Mouse (Mus musculus) forebrain, embryonic 14.5 days (tissue): ENCODE measurements at regions not wholly inside any gene's neighbourhood (a gene's known extent, or its start where the extent isn't known, plus 50 kb on each side); places are given as distances from the start of the nearest gene placed in this dataset.

Source experiments
- ATAC-seq: fragments of 200-750 bp; cut with Nextera tagmentation; 2 replicates; pipeline ENCODE4 v1.8.0; 2017; ENCODE audit warnings: mild to moderate bottlenecking, moderate library complexity
- DNase-seq: peaks from one replicate; pipeline ENCODE4 v3.0.0-alpha.2; 2015; ENCODE audit warnings: low spot score
- H3K27ac ChIP-seq: fragments of 300-500 bp; sonication (generic); 2 replicates; pipeline ENCODE4 v1.5.1; 2014; ENCODE audit warnings: low read depth, mild to moderate bottlenecking, control low read depth, low read length, moderate library complexity
- H3K27me3 ChIP-seq: fragments of 300-500 bp; sonication (generic); replicated peaks from 2 replicates; pipeline ENCODE4 v1.6.1; 2014; ENCODE audit warnings: low read length, control low read depth, mixed read lengths; ENCODE audit not compliant: control insufficient read depth, insufficient read depth
- H3K36me3 ChIP-seq: fragments of 300-500 bp; sonication (generic); 2 replicates; pipeline ENCODE4 v1.6.1; 2014; ENCODE audit warnings: low read length, control low read depth; ENCODE audit not compliant: control insufficient read depth, insufficient read depth
- H3K4me1 ChIP-seq: fragments of 300-500 bp; sonication (generic); 2 replicates; pipeline ENCODE4 v1.6.1; 2014; ENCODE audit warnings: antibody characterized with exemption, low read length, control low read depth; ENCODE audit not compliant: control insufficient read depth, insufficient read depth
- H3K4me2 ChIP-seq: fragments of 300-500 bp; sonication (generic); 2 replicates; pipeline ENCODE4 v1.6.1; 2014; ENCODE audit warnings: mild to moderate bottlenecking, control low read depth, low read length
- H3K4me3 ChIP-seq: fragments of 300-500 bp; sonication (generic); 2 replicates; pipeline ENCODE4 v1.5.1; 2014; ENCODE audit warnings: low read depth, low read length, control low read depth
- H3K9ac ChIP-seq: fragments of 300-500 bp; sonication (generic); 2 replicates; pipeline ENCODE4 v1.6.1; 2014; ENCODE audit warnings: mild to moderate bottlenecking, low read length, control low read depth, moderate library complexity
- H3K9me3 ChIP-seq: fragments of 300-500 bp; sonication (generic); replicated peaks from 2 replicates; pipeline ENCODE4 v1.6.1; 2016; ENCODE audit warnings: low read length, control low read depth, mixed read lengths; ENCODE audit not compliant: control insufficient read depth
- WGBS: fragments of 180-500 bp; shearing (Covaris S2); extraction: QIAGEN DNeasy Blood & Tissue Kit; methylation state at CpG from one replicate; pipeline ENCODE4 v1.1.7; 2014; 5-methylcytosine and 5-hydroxymethylcytosine counted together

DNA sequence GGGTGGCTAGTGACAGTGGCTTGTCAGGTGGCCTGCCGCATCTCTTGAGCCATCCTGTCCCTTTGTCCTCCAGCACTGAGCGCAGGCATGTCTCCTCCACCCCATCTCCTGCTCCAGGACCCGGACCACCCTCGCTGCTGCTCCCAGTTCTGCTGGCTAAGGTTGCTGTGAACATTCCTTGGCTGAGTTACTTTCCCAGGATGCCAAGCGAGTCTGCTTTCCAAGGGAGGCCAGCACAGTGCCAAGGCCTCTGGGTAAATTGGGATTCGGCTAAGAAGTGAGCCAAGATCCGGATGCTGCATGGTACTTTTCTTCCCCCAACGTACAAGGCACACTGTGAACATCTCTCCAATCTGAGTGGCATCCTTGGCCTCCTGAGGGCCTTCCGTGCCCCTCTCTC lies 144.3 kb downstream of the Kif26a start:
- H3K4me3 ChIP-seq = no peak overlapping the region
- no peak overlapping the region for H3K4me2 ChIP-seq
- DNase-seq (peak; percentile 79), ATAC-seq (peak; percentile 24; the same call in 1 of the 2 replicates)
- H3K9me3 ChIP-seq = no peaks in the 10 kb centered on the region
- H3K27ac ChIP-seq = peak overlapping the region; percentile 55; the same call in 1 of the 2 replicates
- H3K4me1 ChIP-seq = peaks cover 13% of the 10 kb centered on the region
- no peaks in the 10 kb centered on the region for H3K27me3 ChIP-seq
- WGBS = 68% methylated on average over 9 of the region's 9 CpGs
- no peaks in the 10 kb centered on the region for H3K36me3 ChIP-seq
- H3K9ac ChIP-seq = no peak overlapping the region

DNA sequence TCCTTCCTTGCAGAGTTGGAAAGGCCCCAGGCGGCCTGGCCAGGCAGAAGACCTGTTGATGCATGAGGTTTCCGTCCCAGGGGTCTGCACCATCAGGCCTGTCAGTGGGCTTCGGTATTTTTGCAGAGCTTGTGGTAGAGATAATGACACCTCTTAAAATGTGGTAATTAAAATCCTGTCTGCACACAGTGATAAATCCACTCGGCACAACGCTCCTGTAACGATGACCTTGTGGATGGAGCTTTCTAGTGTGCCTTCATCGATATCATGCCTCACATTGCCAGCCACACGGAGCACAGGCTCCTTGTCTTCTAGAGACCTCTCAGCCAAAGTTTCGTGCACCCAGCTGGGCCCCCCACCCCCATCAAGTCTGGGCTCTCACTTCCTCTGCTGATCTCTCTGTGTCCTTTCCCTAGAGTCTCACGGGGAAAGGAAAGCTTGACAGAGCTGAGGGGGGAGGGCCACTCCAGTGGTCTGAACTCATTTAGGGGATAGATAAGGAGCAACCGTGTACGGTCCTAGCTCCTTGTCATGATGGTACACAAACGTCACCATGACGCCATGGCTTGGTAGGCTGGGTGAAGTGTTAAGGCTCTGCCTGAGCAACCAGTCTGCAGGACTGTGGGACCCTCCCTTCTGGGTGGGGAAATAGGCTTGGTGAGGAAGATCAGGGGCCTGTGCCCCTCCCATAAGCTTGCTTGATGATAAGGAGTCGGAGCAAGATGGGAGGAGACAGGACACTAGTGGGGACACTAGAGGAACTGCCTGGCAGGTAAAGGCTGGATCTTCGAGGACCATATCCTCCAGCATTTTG lies 145.9 kb downstream of the Kif26a start:
- Histone ChIP-seq H3K4me3 (no peak overlapping the region), H3K36me3 (no peaks in the 10 kb centered on the region), H3K4me2 (no peak overlapping the region), H3K27me3 (no peaks in the 10 kb centered on the region), H3K9ac (no peak overlapping the region), H3K27ac (no peak overlapping the region), H3K4me1 (peaks cover 13% of the 10 kb centered on the region), H3K9me3 (no peaks in the 10 kb centered on the region)
- DNase-seq (no peak), ATAC-seq (0 out of 2 replicates have a peak, but pooled peaks have one; percentile 14)
- 77% methylated on average over 16 of the region's 16 CpGs for WGBS

DNA sequence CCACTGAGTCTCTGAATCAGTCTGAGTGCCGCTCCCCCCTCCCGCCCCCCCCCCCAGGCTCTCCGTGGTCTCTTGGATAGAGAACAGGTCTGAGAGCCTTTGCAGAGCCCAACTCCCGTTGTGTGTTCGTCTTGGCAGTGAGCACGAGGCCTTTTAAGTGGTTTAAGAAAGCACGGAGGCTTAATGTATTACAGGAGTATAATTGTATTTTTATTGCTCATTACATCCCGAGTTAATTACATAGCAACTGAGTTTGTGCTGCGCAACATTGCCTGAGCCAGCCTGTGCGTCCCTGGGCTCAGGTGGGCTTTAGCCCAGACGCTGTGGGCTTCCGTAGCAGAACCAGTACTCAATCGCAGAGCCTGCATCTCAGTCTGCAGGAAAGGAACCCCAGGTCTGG lies 147.1 kb downstream of the Kif26a start:
- Histone ChIP-seq H3K4me1 (peaks cover 11% of the 10 kb centered on the region), H3K9ac (no peak overlapping the region), H3K4me2 (no peak overlapping the region), H3K27me3 (no peaks in the 10 kb centered on the region), H3K27ac (no peak overlapping the region), H3K36me3 (no peaks in the 10 kb centered on the region), H3K4me3 (no peak overlapping the region), H3K9me3 (no peaks in the 10 kb centered on the region)
- no peak for ATAC-seq
- WGBS = 35% methylated on average over 13 of the region's 13 CpGs
- DNase-seq = peak; percentile 51

DNA sequence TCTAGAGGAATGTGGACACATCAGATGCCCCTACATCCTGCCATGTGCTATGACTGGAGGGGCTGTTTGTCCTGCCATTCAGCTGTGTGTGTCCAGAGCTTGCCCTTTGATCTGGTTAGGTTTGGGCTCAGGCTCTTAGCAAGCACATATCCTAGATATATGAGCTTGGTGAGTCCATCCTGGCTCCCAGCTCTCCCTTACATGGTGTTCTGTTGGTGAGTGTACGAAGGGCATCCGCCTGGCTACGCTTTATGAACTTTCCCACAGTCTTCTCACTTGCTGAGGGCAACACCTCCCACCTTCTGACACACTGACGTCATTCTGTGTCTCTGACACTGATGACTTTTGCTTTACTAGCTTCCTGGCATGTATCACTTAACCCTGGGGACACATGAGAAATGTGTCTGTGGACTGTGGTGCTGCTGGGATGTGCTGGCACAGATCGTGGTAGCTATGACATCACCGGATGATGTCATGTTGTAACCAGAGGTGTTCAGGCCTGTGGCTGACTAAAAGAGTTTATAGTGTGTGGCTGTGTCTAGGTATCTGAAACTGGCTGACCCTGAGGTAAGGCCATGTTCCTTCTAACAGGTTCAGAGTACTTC lies 149.4 kb downstream of the Kif26a start:
- ATAC-seq = no peak
- no peaks in the 10 kb centered on the region for H3K36me3 ChIP-seq
- 88% methylated on average over 6 of the region's 6 CpGs for WGBS

DNA sequence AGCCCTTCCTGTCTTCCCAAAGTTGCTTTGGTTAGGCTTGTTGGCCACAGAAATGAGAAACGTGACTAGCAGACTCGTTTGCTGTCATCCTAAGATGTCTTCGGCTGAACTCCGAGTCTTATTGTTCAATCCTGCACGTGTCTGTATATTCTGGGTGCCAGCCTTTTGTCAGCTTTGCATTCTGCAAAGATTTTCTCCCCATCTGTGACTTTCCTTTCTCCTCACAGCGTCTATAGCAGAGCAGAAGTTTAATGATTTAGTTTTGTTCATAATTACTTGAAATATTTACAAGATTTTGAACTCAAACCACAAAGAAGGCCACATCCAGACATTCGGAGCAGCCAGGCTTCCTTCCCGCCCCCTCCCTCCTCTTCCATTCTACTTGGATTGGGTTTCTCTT lies 152.5 kb downstream of the Kif26a start:
- H3K9me3 ChIP-seq = no peaks in the 10 kb centered on the region
- no peak overlapping the region for H3K9ac ChIP-seq
- no peak overlapping the region for H3K4me2 ChIP-seq
- H3K27me3 ChIP-seq = no peaks in the 10 kb centered on the region
- no peaks in the 10 kb centered on the region for H3K36me3 ChIP-seq
- no peak overlapping the region for H3K4me3 ChIP-seq
- 69% methylated on average over 8 of the region's 8 CpGs for WGBS
- DNase-seq = no peak
- peaks cover 13% of the 10 kb centered on the region for H3K4me1 ChIP-seq
- H3K27ac ChIP-seq = no peak overlapping the region
- ATAC-seq = no peak

More for the DNA sequence above, 149.4 kb downstream of the Kif26a start:
- no peak for DNase-seq
- Histone ChIP-seq H3K4me2 (no peak overlapping the region), H3K27me3 (no peaks in the 10 kb centered on the region), H3K4me3 (no peak overlapping the region), H3K9ac (no peak overlapping the region), H3K4me1 (peaks cover 13% of the 10 kb centered on the region), H3K9me3 (no peaks in the 10 kb centered on the region), H3K27ac (no peak overlapping the region)

DNA sequence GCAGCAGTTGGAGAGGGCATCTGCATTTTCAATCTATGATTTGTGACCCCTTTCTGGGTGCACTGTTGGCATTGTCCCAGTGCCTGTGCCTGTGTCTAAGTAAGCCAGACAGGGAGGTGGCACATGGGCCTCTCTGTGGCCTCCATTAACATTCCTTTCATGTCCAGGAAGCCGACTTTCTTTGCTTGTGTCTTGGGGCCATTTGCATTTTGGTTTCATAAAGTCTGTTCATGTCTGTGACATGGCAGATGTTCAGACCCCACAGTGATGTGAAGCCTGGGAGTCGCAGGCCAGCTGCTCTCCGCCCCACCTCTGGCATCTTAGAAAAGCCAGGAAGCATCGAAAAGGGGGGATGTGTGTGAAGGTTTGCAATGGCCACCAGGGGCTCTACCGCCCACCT lies 153.1 kb downstream of the Kif26a start:
- Histone ChIP-seq H3K4me2 (no peak overlapping the region), H3K4me1 (peaks cover 13% of the 10 kb centered on the region), H3K9me3 (no peaks in the 10 kb centered on the region), H3K36me3 (no peaks in the 10 kb centered on the region), H3K27me3 (no peaks in the 10 kb centered on the region), H3K27ac (no peak overlapping the region), H3K9ac (no peak overlapping the region), H3K4me3 (no peak overlapping the region)
- DNase-seq (peak; percentile 27), ATAC-seq (peak; percentile 34; the same call in 1 of the 2 replicates)
- 64% methylated on average over 5 of the region's 5 CpGs for WGBS

DNA sequence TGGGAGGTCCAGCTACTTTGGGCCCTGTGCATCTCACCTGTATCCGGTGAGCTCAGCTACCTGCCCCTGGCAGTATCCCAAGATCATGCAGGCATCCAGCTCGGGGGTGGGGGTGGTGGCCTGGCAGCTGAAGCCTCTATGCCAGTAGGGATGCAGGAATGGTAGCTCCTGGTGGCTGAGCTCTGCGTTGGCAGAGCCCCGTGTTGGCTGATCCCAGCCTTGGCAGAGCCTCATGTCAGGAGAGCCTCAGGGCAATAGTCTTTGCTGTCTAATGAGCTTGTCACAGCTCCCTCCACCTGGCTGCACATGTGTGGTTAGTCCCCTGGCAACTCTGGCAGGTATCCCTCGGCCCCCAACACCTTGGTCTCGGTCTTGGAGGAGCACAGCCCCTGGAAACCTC lies 153.6 kb downstream of the Kif26a start:
- Histone ChIP-seq H3K4me1 (peaks cover 13% of the 10 kb centered on the region), H3K4me3 (no peak overlapping the region), H3K4me2 (no peak overlapping the region), H3K27ac (no peak overlapping the region), H3K36me3 (no peaks in the 10 kb centered on the region), H3K9ac (no peak overlapping the region), H3K27me3 (no peaks in the 10 kb centered on the region), H3K9me3 (no peaks in the 10 kb centered on the region)
- ATAC-seq = peak; percentile 32; the same call in 1 of the 2 replicates
- 50% methylated on average over 6 of the region's 6 CpGs for WGBS
- DNase-seq = peak; percentile 56

DNA sequence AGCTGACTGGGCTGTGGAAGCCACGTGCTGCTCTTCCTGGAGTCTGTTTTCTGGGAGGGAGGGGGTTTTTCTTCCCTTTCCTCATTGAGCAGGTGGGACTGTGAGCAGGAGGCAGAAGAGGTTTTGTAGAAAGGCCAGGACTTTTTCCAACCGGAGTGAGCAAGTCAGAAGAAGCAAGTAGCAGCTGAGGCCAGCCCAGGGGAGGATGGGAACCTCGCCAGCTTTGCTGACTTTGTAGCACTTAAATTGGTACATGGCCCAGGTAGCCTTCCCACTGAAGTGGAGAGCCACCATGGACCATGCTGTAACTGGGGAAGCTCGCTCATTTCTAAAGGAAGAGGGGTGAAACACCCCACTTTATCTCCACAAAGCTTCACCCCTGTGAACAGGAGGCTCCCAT lies 154.1 kb downstream of the Kif26a start:
- ATAC-seq = no peak
- Histone ChIP-seq H3K9ac (no peak overlapping the region), H3K27me3 (no peaks in the 10 kb centered on the region), H3K36me3 (no peaks in the 10 kb centered on the region), H3K4me2 (no peak overlapping the region), H3K9me3 (no peaks in the 10 kb centered on the region), H3K4me1 (peaks cover 13% of the 10 kb centered on the region), H3K27ac (no peak overlapping the region), H3K4me3 (no peak overlapping the region)
- DNase-seq = no peak
- WGBS = 75% methylated on average over 4 of the region's 4 CpGs

DNA sequence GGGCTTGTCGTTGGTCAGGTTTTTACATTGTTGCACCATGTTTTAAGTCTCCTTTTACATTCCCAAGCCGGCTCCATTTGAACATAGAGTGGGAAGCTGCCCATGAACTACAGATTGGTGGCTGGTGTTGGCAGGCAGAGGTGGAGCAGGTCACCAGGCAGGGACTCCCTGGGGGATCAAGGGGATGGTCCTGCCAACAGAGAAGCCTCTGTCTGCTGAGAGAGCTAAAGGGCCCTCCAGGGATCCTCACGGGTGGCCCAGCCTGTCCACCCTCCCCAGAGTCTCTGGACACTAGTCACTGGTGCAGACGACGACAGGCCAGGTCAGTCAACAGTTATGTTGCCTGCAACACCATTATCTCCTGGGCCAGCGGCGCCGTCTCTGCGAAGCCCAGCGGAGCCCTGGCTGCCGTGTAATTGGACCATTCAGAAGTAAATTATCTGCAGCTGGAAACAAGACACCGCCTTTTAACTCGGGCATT lies 155.4 kb downstream of the Kif26a start:
- Histone ChIP-seq H3K27me3 (no peaks in the 10 kb centered on the region), H3K4me3 (no peak overlapping the region), H3K4me1 (peaks cover 13% of the 10 kb centered on the region), H3K36me3 (no peaks in the 10 kb centered on the region), H3K27ac (no peak overlapping the region), H3K9me3 (no peaks in the 10 kb centered on the region), H3K9ac (no peak overlapping the region), H3K4me2 (no peak overlapping the region)
- ATAC-seq = no peak
- WGBS = 16% methylated on average over 13 of the region's 13 CpGs
- no peak for DNase-seq
